Mouse (Mus musculus) duodenum, adult 2 months (tissue): ENCODE results near the gene Cxcl3. TPM values are rescaled to one million over a fixed set of nuclear protein-coding genes. Genes with fewer than 3 reads are reported as not detected.

Experiments used
- polyA plus RNA-seq: library from polyadenylated mRNA; depleted of rRNA; stranded (reverse); fragments of >200 nt; gene quantifications from 2 replicates; pipeline ENCODE4 v1.2.3, GENCODE M21; 2012; ENCODE audit warnings: low replicate concordance; rRNA removed

The Cxcl3 gene
- polyA plus RNA-seq: 0.09 and 0.56 TPM in 2 replicates

GRCm38 (mm10) chr5:90785659-90786588 lies at the start of gene Cxcl3:
Gene Cxcl3, plus strand, starts transcription at chr5:90786103.

GRCm38 (mm10) chr5:90759077-90760065 lies 26.5 kb upstream of the Cxcl3 start, which contains the start of gene Cxcl5:
Gene Cxcl5, plus strand, starts transcription at chr5:90759360.

GRCm38 (mm10) chr5:90768218-90768617 lies 17.7 kb upstream of the Cxcl3 start, which contains the start of gene Ppbp:
Gene Ppbp, plus strand, starts transcription at chr5:90768518.

GRCm38 (mm10) chr5:90771880-90772653 lies 13.8 kb upstream of the Cxcl3 start, which contains the start of gene Pf4:
Gene Pf4, plus strand, starts transcription at chr5:90772435.

GRCm38 (mm10) chr5:90794195-90794625 lies 8.3 kb downstream of the Cxcl3 start, which contains the start of gene Cxcl15:
Gene Cxcl15, plus strand, starts transcription at chr5:90794534.

Other genes starting within 250 kb of the Cxcl3 start
- not detected in 2 replicates for gene 5830473C10Rik, start 225.0 kb upstream of the Cxcl3 start, polyA plus RNA-seq
- gene Rassf6, start 145.4 kb upstream of the Cxcl3 start, polyA plus RNA-seq: 2.8 and 3.3 TPM in 2 replicates
- 0.31 and 0.96 TPM in 2 replicates for gene Cxcl5, start 26.7 kb upstream of the Cxcl3 start, polyA plus RNA-seq
- gene Ppbp, start 17.6 kb upstream of the Cxcl3 start, polyA plus RNA-seq: 0.28 TPM in 2 replicates
- gene Pf4, start 13.7 kb upstream of the Cxcl3 start, polyA plus RNA-seq: 4.6 and 10.1 TPM in 2 replicates
- gene Cxcl15, start 8.4 kb downstream of the Cxcl3 start, polyA plus RNA-seq: not detected in 2 replicates
- 0.92 and 2.2 TPM in 2 replicates for gene Cxcl1, start 105.1 kb downstream of the Cxcl3 start, polyA plus RNA-seq
- 0.04 and 2.0 TPM in 2 replicates for gene Cxcl2, start 117.8 kb downstream of the Cxcl3 start, polyA plus RNA-seq
- 28.6 and 61.9 TPM in 2 replicates for gene Mthfd2l, start 145.0 kb downstream of the Cxcl3 start, polyA plus RNA-seq
- not detected in 2 replicates for gene Epgn, start 241.4 kb downstream of the Cxcl3 start, polyA plus RNA-seq